Mouse (Mus musculus): Measurements from ENCODE around the gene E2f4. TPM values are rescaled to one million over a fixed set of nuclear protein-coding genes. Genes with fewer than 3 reads are reported as not detected.
A peak's percentile ranks its signal among the peaks of the same experiment; 100 is the strongest.

E2f4 gene
- polyA plus RNA-seq, 1 experiment, result 65.6 TPM

DNA sequence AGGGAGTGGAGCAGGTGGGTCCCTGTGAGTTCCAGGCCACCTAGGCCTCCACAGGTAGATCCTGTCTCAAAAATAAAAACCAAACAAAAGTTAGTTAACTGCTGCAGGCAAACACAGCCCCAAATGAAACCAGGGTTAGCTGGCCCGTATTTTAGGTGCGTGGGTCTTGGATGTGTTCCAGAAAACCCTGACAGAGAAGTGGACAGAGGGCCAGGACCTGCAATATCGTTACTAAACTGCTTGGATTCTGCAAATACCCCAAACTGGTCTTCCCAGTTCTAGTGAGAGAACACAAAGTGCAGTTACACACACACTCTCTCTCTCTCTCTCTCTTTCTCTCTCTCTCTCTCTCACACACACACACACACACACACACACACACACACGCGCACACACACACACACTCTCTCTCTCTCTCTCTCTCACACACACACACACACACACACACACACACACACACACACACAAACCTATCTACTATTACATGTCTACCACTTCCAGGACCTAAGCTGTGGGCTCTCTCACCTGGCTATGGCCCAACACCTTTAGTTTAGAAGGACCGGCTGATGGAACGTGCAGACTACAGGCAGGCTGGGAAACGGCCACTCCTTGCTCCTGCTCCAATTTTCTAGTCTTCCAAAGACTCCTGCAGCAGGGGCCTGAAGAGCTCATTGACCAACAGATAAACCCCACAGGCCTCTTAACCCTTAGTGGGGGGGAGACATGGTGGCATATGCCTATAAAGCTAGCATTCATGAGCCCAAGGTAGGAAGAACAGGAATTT is 46.5 kb downstream of the E2f4 start:
- H3K4me1 ChIP-seq (ENCODE audit: control insufficient read depth, insufficient read depth, low read length), result no peaks in the 10 kb centered on the region
- H3K27ac ChIP-seq (ENCODE audit: insufficient read depth, low read length), result no peak overlapping the region
- TF ChIP-seq POLR2A (IDR thresholded peaks at IDR 0.05; ENCODE audit: extremely low read depth, insufficient read depth, low read length) (no peak), CTCF (IDR thresholded peaks at IDR 0.05; ENCODE audit: extremely low read depth, insufficient read depth, low read length) (no peak)
- no peak overlapping the region for H3K4me3 ChIP-seq (ENCODE audit: insufficient read depth, low read length)

DNA sequence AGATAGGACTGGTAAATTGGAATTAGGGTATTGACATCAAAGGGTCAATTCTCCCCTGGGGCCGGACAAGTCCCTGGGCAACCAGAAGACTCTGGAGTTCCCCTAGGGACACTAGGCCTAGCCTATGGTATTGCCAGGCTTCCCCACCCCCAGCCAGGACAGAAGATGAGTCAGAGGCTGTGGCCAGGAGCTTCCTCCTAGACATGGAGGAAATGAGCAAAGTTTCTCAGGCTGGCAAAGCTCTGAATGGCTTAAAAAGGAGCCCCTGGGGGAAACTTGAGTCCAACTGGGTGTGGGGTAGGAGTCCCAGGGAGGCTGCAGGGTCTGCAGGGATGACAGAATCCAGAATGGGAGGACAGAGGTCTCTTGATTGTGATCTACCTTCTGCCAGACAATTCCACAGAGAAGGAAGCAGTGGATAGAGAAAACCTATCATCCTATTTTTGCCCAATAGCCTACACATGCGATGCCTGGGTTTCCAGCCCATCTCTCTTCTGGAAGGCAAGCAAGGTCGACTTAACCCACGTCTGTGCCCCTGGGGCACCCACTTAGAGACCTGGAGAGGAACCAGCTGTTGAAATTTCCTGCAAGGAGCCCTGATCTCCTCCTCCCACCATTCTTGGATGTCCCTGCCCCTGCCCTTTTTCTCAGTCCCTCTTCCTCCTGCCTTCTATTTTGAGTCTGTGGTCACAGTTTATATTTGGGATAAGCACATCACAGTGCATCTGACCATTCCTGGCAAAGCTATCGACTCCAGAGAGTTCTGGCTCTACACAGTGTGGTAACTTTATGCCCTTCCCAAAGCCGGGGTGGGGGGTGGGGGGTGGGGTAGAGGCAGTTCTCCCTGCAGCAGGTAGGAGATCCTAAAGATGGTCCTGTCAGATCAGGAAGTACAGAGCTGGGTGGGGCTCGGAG is 47.9 kb downstream of the E2f4 start:
- H3K27ac ChIP-seq (ENCODE audit: insufficient read depth, low read length), result no peak overlapping the region
- H3K4me3 ChIP-seq (ENCODE audit: insufficient read depth, low read length), result no peak overlapping the region
- TF ChIP-seq CTCF (IDR thresholded peaks at IDR 0.05; ENCODE audit: extremely low read depth, insufficient read depth, low read length) (no peak), POLR2A (IDR thresholded peaks at IDR 0.05; ENCODE audit: extremely low read depth, insufficient read depth, low read length) (no peak)
- H3K4me1 ChIP-seq (ENCODE audit: control insufficient read depth, insufficient read depth, low read length), result no peaks in the 10 kb centered on the region

DNA sequence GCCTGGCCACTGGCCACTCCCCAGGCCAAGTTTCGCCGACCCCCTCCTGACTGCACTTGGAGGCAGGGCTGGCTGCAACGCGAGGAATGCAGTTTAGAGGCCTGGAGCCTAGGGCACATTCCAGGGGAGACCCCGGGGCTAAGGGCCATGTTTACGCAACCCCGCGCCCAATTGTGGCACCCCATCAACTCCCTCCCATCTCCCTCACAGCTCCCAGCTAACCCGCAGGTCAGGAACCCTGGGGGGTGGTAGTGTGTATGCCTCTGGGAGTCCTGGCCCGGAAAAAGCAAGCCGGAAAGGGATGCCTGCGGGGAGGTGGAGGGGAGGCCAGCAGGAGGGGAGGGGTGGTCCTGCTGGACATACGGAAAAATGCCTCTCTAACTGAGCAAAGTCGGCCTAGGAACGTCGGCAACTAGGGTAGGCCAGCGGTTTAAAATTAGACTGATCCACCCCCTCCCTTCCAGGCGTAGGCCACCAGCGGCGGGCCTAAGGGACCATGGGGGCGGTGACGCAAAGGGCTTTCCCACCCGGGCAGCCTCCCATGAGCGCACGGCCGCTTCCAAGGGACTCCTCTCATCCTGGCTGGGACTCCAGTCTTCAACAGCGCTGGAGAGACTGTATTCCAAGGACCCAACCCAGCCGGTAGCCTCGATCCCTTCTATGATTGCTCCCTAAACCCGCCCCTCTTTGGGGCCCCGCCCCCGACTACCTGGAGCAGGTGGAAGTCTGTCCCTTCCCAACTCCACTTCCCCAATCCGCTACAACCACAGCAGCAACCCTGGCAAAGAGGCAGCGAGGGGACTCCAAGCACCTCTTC is 49.4 kb downstream of the E2f4 start:
- H3K4me3 ChIP-seq (ENCODE audit: insufficient read depth, low read length), result peak overlapping the region; percentile 61
- TF ChIP-seq POLR2A (IDR thresholded peaks at IDR 0.05; ENCODE audit: extremely low read depth, insufficient read depth, low read length) (no peak), CTCF (IDR thresholded peaks at IDR 0.05; ENCODE audit: extremely low read depth, insufficient read depth, low read length) (no peak)
- no peak overlapping the region for H3K27ac ChIP-seq (ENCODE audit: insufficient read depth, low read length)
- H3K4me1 ChIP-seq (ENCODE audit: control insufficient read depth, insufficient read depth, low read length), result no peaks in the 10 kb centered on the region

DNA sequence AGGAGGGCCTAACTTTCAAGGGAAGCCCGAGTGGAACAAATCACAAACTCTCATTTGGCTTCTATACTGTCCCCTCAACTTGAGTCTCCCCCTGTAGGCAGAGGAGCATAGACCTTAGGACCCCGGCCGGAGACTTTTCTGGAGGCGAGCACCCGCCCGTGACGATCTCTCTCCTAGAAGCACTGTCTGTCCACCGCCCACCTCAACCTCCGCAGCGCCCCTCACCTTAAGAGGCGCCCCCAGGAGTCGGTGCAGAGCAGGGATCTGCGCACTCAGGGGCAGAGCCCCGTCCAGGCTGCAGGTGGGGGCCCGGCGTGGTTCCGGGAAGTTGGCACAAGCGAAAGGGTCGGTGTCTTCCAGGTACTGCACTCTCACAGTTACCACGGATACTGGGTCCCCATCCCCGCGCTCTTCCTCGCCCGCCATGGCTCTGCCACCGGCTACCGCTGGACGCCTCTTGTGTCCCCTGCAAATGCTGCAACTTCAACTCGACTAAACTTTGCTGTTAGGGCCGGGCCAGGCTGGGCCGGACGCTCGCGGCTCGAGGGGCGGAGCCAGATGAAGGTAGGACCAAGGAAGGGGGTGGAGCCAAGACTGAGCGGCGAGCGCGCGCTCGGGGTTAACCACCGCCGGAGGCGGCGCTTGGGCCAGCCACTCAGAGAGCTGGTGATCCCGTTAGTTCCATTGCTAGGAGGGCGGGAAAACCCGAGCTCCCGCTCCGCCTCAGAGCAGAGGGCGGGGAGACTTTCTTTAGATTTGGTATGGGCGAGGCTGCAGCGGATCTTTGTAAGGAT is 50.2 kb downstream of the E2f4 start, which contains the start of gene Fhod1:
Gene Fhod1 (minus strand): TSS at position 526 of the 794 bp plus-strand sequence.
- Histone ChIP-seq H3K4me1 (ENCODE audit: control insufficient read depth, insufficient read depth, low read length) (no peaks in the 10 kb centered on the region), H3K27ac (ENCODE audit: insufficient read depth, low read length) (peak within 1 kb of the TSS; percentile 3; the same call in 1 of the 2 replicates), H3K4me3 (ENCODE audit: insufficient read depth, low read length) (peak within 1 kb of the TSS; percentile 61)
- 0 out of 2 replicates have a peak, but pooled peaks have one; percentile 11 for TF ChIP-seq POLR2A (IDR thresholded peaks at IDR 0.05; ENCODE audit: extremely low read depth, insufficient read depth, low read length)
- TF ChIP-seq CTCF (IDR thresholded peaks at IDR 0.05; ENCODE audit: extremely low read depth, insufficient read depth, low read length), result no peak

DNA sequence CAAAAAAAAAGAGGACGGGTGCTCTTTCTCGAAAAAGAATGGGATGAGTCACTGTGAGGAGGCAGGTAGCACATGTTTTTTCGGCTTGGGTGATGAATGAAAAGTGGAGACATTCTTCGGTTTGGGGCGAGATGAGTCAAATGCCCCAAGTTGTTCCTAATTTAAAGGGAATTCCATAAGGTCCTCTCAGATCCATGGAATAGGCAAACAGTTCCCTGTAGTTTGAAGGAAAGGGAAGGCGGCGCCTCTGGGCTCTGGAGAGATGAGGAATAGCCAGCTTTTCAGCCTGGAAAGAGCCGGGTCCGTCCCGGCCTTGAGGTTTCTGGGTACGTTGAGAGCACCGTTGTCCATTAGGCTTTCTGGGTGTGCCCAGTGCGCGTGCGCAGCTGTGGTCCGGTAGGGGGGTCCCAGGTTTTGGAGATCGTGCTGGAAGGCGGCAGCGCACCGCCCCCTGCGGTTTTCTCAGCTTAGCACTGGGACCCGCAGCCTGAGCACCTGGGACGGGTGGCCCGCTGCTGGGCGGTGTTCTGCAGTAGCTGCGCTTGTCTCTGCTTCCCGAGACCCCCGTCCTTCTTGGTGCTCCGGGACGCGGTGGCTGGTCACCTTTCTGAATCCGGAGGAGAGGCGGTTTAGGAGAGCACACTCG is 51.1 kb downstream of the E2f4 start, which contains the start of gene Slc9a5:
Gene Slc9a5 (plus strand): TSS at position 394 of the 646 bp plus-strand sequence.
- peak within 1 kb of the TSS; percentile 61 for H3K4me3 ChIP-seq (ENCODE audit: insufficient read depth, low read length)
- TF ChIP-seq CTCF (IDR thresholded peaks at IDR 0.05; ENCODE audit: extremely low read depth, insufficient read depth, low read length) (no peak), POLR2A (IDR thresholded peaks at IDR 0.05; ENCODE audit: extremely low read depth, insufficient read depth, low read length) (no peak)

DNA sequence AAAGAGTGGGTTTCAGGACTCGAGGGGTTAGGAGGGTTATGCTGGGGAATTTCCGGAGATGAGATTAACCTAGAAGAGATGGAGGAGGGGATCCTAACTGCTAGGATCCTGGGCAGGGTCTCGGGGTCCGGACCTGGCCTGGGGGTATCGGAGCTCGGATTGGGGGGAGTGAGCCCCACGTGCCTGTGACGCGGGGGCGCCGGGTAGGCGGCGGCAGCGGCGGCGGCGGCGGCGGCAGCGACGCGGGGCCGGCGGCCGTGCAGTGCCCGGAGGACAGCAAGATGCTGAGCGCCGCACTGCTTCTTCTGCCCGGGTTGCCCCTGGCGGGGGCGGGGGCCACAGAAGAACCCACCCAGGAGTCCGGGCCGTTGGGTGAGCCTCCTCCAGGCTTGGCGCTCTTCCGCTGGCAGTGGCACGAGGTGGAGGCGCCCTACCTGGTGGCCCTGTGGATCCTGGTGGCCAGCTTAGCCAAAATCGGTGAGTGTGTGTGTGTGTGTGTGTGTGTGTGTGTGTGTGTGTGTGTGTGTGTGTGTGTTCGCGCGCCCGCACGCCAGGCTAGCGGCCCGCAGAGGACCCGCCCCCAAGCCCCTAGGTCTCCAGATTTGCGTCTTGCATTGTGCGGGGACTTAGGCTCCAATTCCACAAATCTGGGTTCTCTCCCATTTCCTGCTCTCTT is 51.8 kb downstream of the E2f4 start:
- Histone ChIP-seq H3K4me3 (ENCODE audit: insufficient read depth, low read length) (peak overlapping the region; percentile 61), H3K27ac (ENCODE audit: insufficient read depth, low read length) (peak overlapping the region; percentile 3; the same call in 1 of the 2 replicates), H3K4me1 (ENCODE audit: control insufficient read depth, insufficient read depth, low read length) (no peaks in the 10 kb centered on the region)
- TF ChIP-seq CTCF (IDR thresholded peaks at IDR 0.05; ENCODE audit: extremely low read depth, insufficient read depth, low read length), result no peak
- no peak for TF ChIP-seq POLR2A (IDR thresholded peaks at IDR 0.05; ENCODE audit: extremely low read depth, insufficient read depth, low read length)

More for the DNA sequence above, 51.1 kb downstream of the E2f4 start, which contains the start of gene Slc9a5:
- Histone ChIP-seq H3K4me1 (ENCODE audit: control insufficient read depth, insufficient read depth, low read length) (no peaks in the 10 kb centered on the region), H3K27ac (ENCODE audit: insufficient read depth, low read length) (peak within 1 kb of the TSS; percentile 3; the same call in 1 of the 2 replicates)

DNA sequence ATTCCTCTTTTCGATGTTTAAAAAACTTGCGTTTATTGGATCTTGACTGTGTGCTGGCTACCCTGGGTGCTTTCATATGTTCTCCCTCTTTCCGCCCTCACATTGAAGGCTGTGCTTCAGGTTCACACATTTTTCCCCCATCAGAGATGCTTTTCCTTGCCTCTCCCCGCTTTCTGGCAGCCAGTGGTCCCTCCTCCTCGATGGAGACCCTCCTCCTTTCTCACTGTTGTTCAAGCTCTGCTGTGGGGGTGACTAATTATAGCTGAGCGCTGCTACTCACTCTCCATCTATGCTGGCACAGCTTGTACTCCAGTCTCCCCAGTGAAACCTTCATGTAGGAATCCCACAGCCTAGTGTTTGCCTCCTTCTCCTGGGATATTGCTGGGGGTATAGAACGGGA is 52.7 kb downstream of the E2f4 start:
- Histone ChIP-seq H3K27ac (ENCODE audit: insufficient read depth, low read length) (no peak overlapping the region), H3K4me1 (ENCODE audit: control insufficient read depth, insufficient read depth, low read length) (no peaks in the 10 kb centered on the region), H3K4me3 (ENCODE audit: insufficient read depth, low read length) (peak overlapping the region; percentile 61)
- TF ChIP-seq CTCF (IDR thresholded peaks at IDR 0.05; ENCODE audit: extremely low read depth, insufficient read depth, low read length) (no peak), POLR2A (IDR thresholded peaks at IDR 0.05; ENCODE audit: extremely low read depth, insufficient read depth, low read length) (no peak)
